Mouse (Mus musculus) bone marrow, adult 2 months (tissue): ENCODE results near the gene Mtmr3.

Experiments
- CTCF ChIP-seq: fragments of 200-500 bp; IDR thresholded peaks from 2 replicates; pipeline ENCODE4 v1.5.1; 2011; ENCODE audit warnings: low read length, control low read depth; ENCODE audit not compliant: control insufficient read depth, insufficient read depth
- POLR2A ChIP-seq: fragments of 200-500 bp; IDR thresholded peaks from 2 replicates; pipeline ENCODE4 v1.6.1; 2011; ENCODE audit warnings: low read depth, mild to moderate bottlenecking, control low read depth, low read length, borderline replicate concordance; ENCODE audit not compliant: control insufficient read depth

GRCm38 (mm10) chr11:4545401-4545800 is 49.3 kb downstream of the Mtmr3 start:
- no peak for TF ChIP-seq CTCF
- no peak for TF ChIP-seq POLR2A
